Mouse (Mus musculus) lung, adult 2 months (tissue): ENCODE measurements around the gene Cldn14.

Source experiments
- CTCF ChIP-seq: fragments of 200-500 bp; IDR thresholded peaks from 2 replicates; pipeline ENCODE4 v1.5.1; 2011; ENCODE audit warnings: mild to moderate bottlenecking, low read length, control low read depth; ENCODE audit not compliant: insufficient read depth
- POLR2A ChIP-seq: fragments of 200-500 bp; IDR thresholded peaks from 2 replicates; pipeline ENCODE4 v1.6.1; 2011; ENCODE audit warnings: low read depth, mild to moderate bottlenecking, control low read depth, low read length, borderline replicate concordance; ENCODE audit errors: extremely low read depth

- TF ChIP-seq POLR2A = no peak
- peak; percentile 61; the same call in 1 of the 2 replicates for TF ChIP-seq CTCF
Observed at GRCm38 (mm10) chr16:93938400-93938846, 70.2 kb downstream of the Cldn14 start.
